9 mouse cellular contexts compared by ENCODE assay signal in genomic region chr9:121697150-121698049, GRCm38 (mm10). TPM values are rescaled to one million over a fixed set of nuclear protein-coding genes. Genes with fewer than 3 reads are reported as not detected.
DNase-seq lines count a peak whose midpoint lies in the region; ATAC-seq and TF ChIP-seq lines count a peak whose summit lies in the region.
"Had no signal": no experiment of that assay in that cellular context is flagged by ENCODE, and none has a peak within 500 bp of the region (broad histone marks: within the 10 kb centered on the region; RNA-seq: fewer than 3 reads in every experiment).

No protein-coding gene starts in this region.

- no peak overlapping the region for H3K27ac ChIP-seq in hindbrain, embryonic 15.5 days (replicated peaks)
- H3K27ac ChIP-seq in liver, embryonic 14.5 days: no peak overlapping the region
- H3K27ac ChIP-seq: heart, embryonic 13.5 days had no signal

- peak; percentile 55; the same call in 1 of the 2 replicates for ATAC-seq in hindbrain, embryonic 15.5 days (ENCODE audit: low FRiP score, low read depth)
- peak; percentile 28; the same call in 1 of the 2 replicates for ATAC-seq in liver, embryonic 14.5 days (ENCODE audit: insufficient read depth)

- TF ChIP-seq EP300 in liver, embryonic 14.5 days (IDR thresholded peaks at IDR 0.05; ENCODE audit: low read depth): peak; percentile 46

- H3K36me3 ChIP-seq in hindbrain, embryonic 15.5 days: peaks cover 20% of the 10 kb centered on the region
- no peaks in the 10 kb centered on the region for H3K36me3 ChIP-seq in liver, embryonic 14.5 days (replicated peaks; ENCODE audit: control insufficient read depth, insufficient read depth, low read depth)

- no peaks in the 10 kb centered on the region for H3K9me3 ChIP-seq in hindbrain, embryonic 15.5 days
- H3K9me3 ChIP-seq in liver, embryonic 14.5 days (ENCODE audit: control insufficient read depth, low read length): no peaks in the 10 kb centered on the region; the same call in 1 of the 2 replicates
- H3K9me3 ChIP-seq: heart, embryonic 13.5 days had no signal

- 96% methylated on average over 1 of the region's 1 CpGs for WGBS in hindbrain, embryonic 15.5 days
- 100% methylated on average over 1 of the region's 1 CpGs for WGBS in liver, embryonic 14.5 days (ENCODE audit: insufficient replicate concordance)

- no peak overlapping the region for H3K4me3 ChIP-seq in hindbrain, embryonic 15.5 days
- H3K4me3 ChIP-seq in liver, embryonic 14.5 days (ENCODE audit: insufficient read depth in 1 of 2, low read depth in 2 of 2, low read length in 2 of 2): no peak overlapping the region
- H3K4me3 ChIP-seq: heart, embryonic 13.5 days had no signal

- no peaks in the 10 kb centered on the region for H3K4me1 ChIP-seq in hindbrain, embryonic 15.5 days (replicated peaks)
- H3K4me1 ChIP-seq in liver, embryonic 14.5 days (replicated peaks; ENCODE audit: control insufficient read depth in 2 of 2, insufficient read depth in 2 of 2, low read length in 1 of 2): no peaks in the 10 kb centered on the region
- H3K4me1 ChIP-seq: heart, embryonic 13.5 days had no signal

- peak; percentile 55 to 60 for DNase-seq in right cerebral cortex, adult 2 months (ENCODE audit: low spot score in 2 of 2)
- DNase-seq in right cerebral cortex, postnatal 10 days (ENCODE audit: low spot score in 2 of 2): no peak
- DNase-seq in adipocyte (ENCODE audit: low spot score): peak; percentile 65
- DNase-seq in cerebellum, postnatal 36 days: peak; percentile 63 to 72
- DNase-seq in liver, embryonic 14.5 days (ENCODE audit: low read depth in 3 of 3, low spot score in 3 of 3): peak in 1 of 3 experiments; percentile 50
- peak; percentile 66 for DNase-seq in retina, embryonic 14.5 days (ENCODE audit: low spot score)
- no peak for DNase-seq in embryo, embryonic 10.5 days (ENCODE audit: low spot score)

- no peak overlapping the region for H3K9ac ChIP-seq in hindbrain, embryonic 15.5 days
- no peak overlapping the region for H3K9ac ChIP-seq in liver, embryonic 14.5 days (replicated peaks)
- H3K9ac ChIP-seq: heart, embryonic 13.5 days had no signal

- no peak overlapping the region for H3K4me2 ChIP-seq in hindbrain, embryonic 15.5 days
- no peak overlapping the region for H3K4me2 ChIP-seq in liver, embryonic 14.5 days (ENCODE audit: low read depth)
- H3K4me2 ChIP-seq: heart, embryonic 13.5 days had no signal

- no peaks in the 10 kb centered on the region for H3K27me3 ChIP-seq in hindbrain, embryonic 15.5 days
- H3K27me3 ChIP-seq in liver, embryonic 14.5 days (ENCODE audit: control insufficient read depth, insufficient read depth, low read length): no peaks in the 10 kb centered on the region
- H3K27me3 ChIP-seq: heart, embryonic 13.5 days had no signal

- peak; percentile 100 for TF ChIP-seq CTCF in liver, embryonic 14.5 days (IDR thresholded peaks at IDR 0.05; ENCODE audit: low read depth)

RNA-seq across cellular contexts. Expression of gene Sec22c, which starts 7.9 kb away (rescaled TPM):
- 30.3 and 32.8 TPM in 2 replicates for polyA plus RNA-seq in hindbrain, embryonic 15.5 days (2015; fragmentation: Nextera tagmentation; extraction: Ambion mirVana)
- polyA plus RNA-seq in liver, embryonic 14.5 days (2012; rRNA removed): 1.6 and 1.8 TPM in 2 replicates
- 2.2 and 2.9 TPM in 2 replicates for polyA plus RNA-seq in liver, embryonic 14.5 days (2014; fragmentation: Nextera tagmentation; extraction: Ambion mirVana)

RNA-seq across cellular contexts. Expression of gene Ss18l2, which starts 12.7 kb away (rescaled TPM):
- 168 and 174 TPM in 2 replicates for polyA plus RNA-seq in hindbrain, embryonic 15.5 days (2015; fragmentation: Nextera tagmentation; extraction: Ambion mirVana)
- polyA plus RNA-seq in liver, embryonic 14.5 days (2012; rRNA removed): 23.4 and 24.8 TPM in 2 replicates
- 76.8 and 83.3 TPM in 2 replicates for polyA plus RNA-seq in liver, embryonic 14.5 days (2014; fragmentation: Nextera tagmentation; extraction: Ambion mirVana)

RNA-seq across cellular contexts. Expression of gene Nktr, which starts 21.6 kb away (rescaled TPM):
- polyA plus RNA-seq in hindbrain, embryonic 15.5 days (2015; fragmentation: Nextera tagmentation; extraction: Ambion mirVana): 45.0 and 53.8 TPM in 2 replicates
- polyA plus RNA-seq in liver, embryonic 14.5 days (2012; rRNA removed): 29.5 and 41.5 TPM in 2 replicates
- 18.5 and 24.0 TPM in 2 replicates for polyA plus RNA-seq in liver, embryonic 14.5 days (2014; fragmentation: Nextera tagmentation; extraction: Ambion mirVana)

RNA-seq across cellular contexts. Expression of gene Vipr1, which starts 54.9 kb away (rescaled TPM):
- 0.30 and 0.43 TPM in 2 replicates for polyA plus RNA-seq in hindbrain, embryonic 15.5 days (2015; fragmentation: Nextera tagmentation; extraction: Ambion mirVana)
- polyA plus RNA-seq in liver, embryonic 14.5 days (2012; rRNA removed): 0.17 and 0.26 TPM in 2 replicates
- 0.46 and 0.59 TPM in 2 replicates for polyA plus RNA-seq in liver, embryonic 14.5 days (2014; fragmentation: Nextera tagmentation; extraction: Ambion mirVana)

RNA-seq across cellular contexts. Expression of gene Lyzl4, which starts 55.5 kb away (rescaled TPM):
- 0.26 TPM in 1 of 2 replicates, not detected in the other for polyA plus RNA-seq in hindbrain, embryonic 15.5 days (2015; fragmentation: Nextera tagmentation; extraction: Ambion mirVana)
- polyA plus RNA-seq in liver, embryonic 14.5 days (2012; rRNA removed): not detected in 2 replicates
- 0.15 TPM in 1 of 2 replicates, not detected in the other for polyA plus RNA-seq in liver, embryonic 14.5 days (2014; fragmentation: Nextera tagmentation; extraction: Ambion mirVana)
- polyA plus RNA-seq: heart, embryonic 13.5 days had no signal

Comparison
In these comparisons a context has a peak if more than half of its experiments do, and no peak if none do; other contexts are left out.
1. DNase-seq: peak in right cerebral cortex, adult 2 months (2 of 2), adipocyte (single experiment), cerebellum, postnatal 36 days (2 of 2) and retina, embryonic 14.5 days (single experiment); none in right cerebral cortex, postnatal 10 days (0 of 2) and embryo, embryonic 10.5 days (single experiment).